Mouse (Mus musculus) liver, adult 2 months (tissue): ENCODE data around the gene Plekhb2.

ENCODE experiments used
- CTCF ChIP-seq: fragments of 200-500 bp; IDR thresholded peaks from 2 replicates; pipeline ENCODE4 v1.5.1; 2011; ENCODE audit warnings: low read depth, low read length, control low read depth
- POLR2A ChIP-seq: fragments of 200-500 bp; IDR thresholded peaks from 2 replicates; pipeline ENCODE4 v1.6.1; 2011; ENCODE audit warnings: low read length, control low read depth; ENCODE audit not compliant: insufficient read depth; ENCODE audit errors: extremely low read depth

GRCm38 (mm10) chr1:34853786-34854185 lies 4.0 kb downstream of the Plekhb2 start:
- TF ChIP-seq POLR2A (no peak), CTCF (no peak)
